Mouse (Mus musculus) CH12F3 (cell line): Measurements from ENCODE around the gene Gm11011.
"Not testable (repeated sequence)": the region's sequence is repeated elsewhere in the genome, so short reads cannot be mapped to it uniquely, and the experiment has no call there.

Source experiments
- in situ Hi-C: fragments of 300-500 bp; cut with MboI; formaldehyde crosslinking; loops from 2 replicates; pipeline ENCODE4 v1.14.3; 2020; ENCODE audit warnings: low sequenced_read_pairs

Gm11011 gene

GRCm38 (mm10) chr2:169587645-169588044 is at the start of gene Gm11011:
Gene Gm11011 (minus strand): TSS chr2:169587745.
- in situ Hi-C loops, result not testable (repeated sequence)

GRCm38 (mm10) chr2:169636414-169636813 is 48.9 kb upstream of the Gm11011 start:
- in situ Hi-C loops, result no loop called here

- in situ Hi-C loops, result no loop called here
These were observed 47.9 kb upstream of the Gm11011 start for GRCm38 (mm10) chr2:169635428-169635827.

- in situ Hi-C loops, result no loop called here
These were observed 47.3 kb upstream of the Gm11011 start for GRCm38 (mm10) chr2:169634619-169635382.

- in situ Hi-C loops, result no loop called here
These were observed 46.1 kb upstream of the Gm11011 start for GRCm38 (mm10) chr2:169633491-169634289.

- in situ Hi-C loops, result no loop called here
These were observed 45.0 kb upstream of the Gm11011 start, which contains the start of gene Tshz2 for GRCm38 (mm10) chr2:169632338-169633151. Gene Tshz2 (plus strand): TSS chr2:169633013.

GRCm38 (mm10) chr2:169630070-169630469 is 42.5 kb upstream of the Gm11011 start:
- in situ Hi-C loops, result no loop called here

- in situ Hi-C loops, result no loop called here
These were observed 33.7 kb upstream of the Gm11011 start for GRCm38 (mm10) chr2:169621201-169621710.

- in situ Hi-C loops, result no loop called here
These were observed 28.5 kb upstream of the Gm11011 start for GRCm38 (mm10) chr2:169615998-169616397.

GRCm38 (mm10) chr2:169614683-169615082 is 27.1 kb upstream of the Gm11011 start:
- in situ Hi-C loops, result no loop called here

GRCm38 (mm10) chr2:169611557-169611956 is 24.0 kb upstream of the Gm11011 start:
- in situ Hi-C loops, result no loop called here

GRCm38 (mm10) chr2:169610882-169611281 is 23.3 kb upstream of the Gm11011 start:
- in situ Hi-C loops, result no loop called here

GRCm38 (mm10) chr2:169609956-169610355 is 22.4 kb upstream of the Gm11011 start:
- in situ Hi-C loops, result no loop called here

- in situ Hi-C loops, result no loop called here
These were observed 20.2 kb upstream of the Gm11011 start for GRCm38 (mm10) chr2:169607787-169608186.

- in situ Hi-C loops, result no loop called here
These were observed 19.5 kb upstream of the Gm11011 start for GRCm38 (mm10) chr2:169606901-169607678.

GRCm38 (mm10) chr2:169600163-169600562 is 12.6 kb upstream of the Gm11011 start:
- in situ Hi-C loops, result no loop called here

GRCm38 (mm10) chr2:169599591-169599990 is 12.0 kb upstream of the Gm11011 start:
- in situ Hi-C loops, result no loop called here

- in situ Hi-C loops, result no loop called here
These were observed 10.4 kb upstream of the Gm11011 start for GRCm38 (mm10) chr2:169597971-169598370.

- in situ Hi-C loops, result no loop called here
These were observed 9.8 kb upstream of the Gm11011 start for GRCm38 (mm10) chr2:169597357-169597756.

GRCm38 (mm10) chr2:169593742-169594141 is 6.2 kb upstream of the Gm11011 start:
- in situ Hi-C loops, result no loop called here
